Mouse (Mus musculus): Measurements from ENCODE around the gene Galnt17.

GRCm38 (mm10) chr5:131315016-131315415, 6.7 kb upstream of the Galnt17 start:
- TF ChIP-seq CTCF (IDR thresholded peaks at IDR 0.05; ENCODE audit: low read depth) (no peak), EP300 (IDR thresholded peaks at IDR 0.05; ENCODE audit: low read depth) (no peak)

Measured in liver, postnatal 0 days (tissue).